Comparison of ENCODE assay signal across 9 mouse cellular contexts in genomic region chr5:146790944-146791343, GRCm38 (mm10). TPM values are rescaled to one million over a fixed set of nuclear protein-coding genes. Genes with fewer than 3 reads are reported as not detected.
A peak's percentile ranks its signal among the peaks of the same experiment; 100 is the strongest.
DNase-seq lines count a peak whose midpoint lies in the region; ATAC-seq lines count a peak whose summit lies in the region.
"Had no signal": no experiment of that assay in that cellular context is flagged by ENCODE, and none has a peak within 500 bp of the region (broad histone marks: within the 10 kb centered on the region; RNA-seq: fewer than 3 reads in every experiment).

No protein-coding gene starts in this region.

- peak overlapping the region; percentile 55; the same call in 1 of the 2 replicates for H3K9ac ChIP-seq in intestine, embryonic 16.5 days (ENCODE audit: low read depth, low read length)

- peak overlapping the region; percentile 42 for H3K4me2 ChIP-seq in intestine, embryonic 16.5 days (ENCODE audit: low read depth, low read length)

- H3K4me1 ChIP-seq in intestine, embryonic 16.5 days (ENCODE audit: control insufficient read depth, insufficient read depth, low read length): peaks cover 50% of the 10 kb centered on the region

- no peaks in the 10 kb centered on the region for H3K27me3 ChIP-seq in intestine, embryonic 16.5 days (replicated peaks; ENCODE audit: control insufficient read depth, insufficient read depth, low read length)

- H3K36me3 ChIP-seq in intestine, embryonic 16.5 days (ENCODE audit: control insufficient read depth, insufficient read depth, low read length): no peaks in the 10 kb centered on the region

- H3K27ac ChIP-seq in intestine, embryonic 16.5 days (ENCODE audit: low read length): 0 out of 2 replicates have a peak overlapping the region, but pooled peaks have one; percentile 11

- ATAC-seq in intestine, embryonic 16.5 days: no peak
- ATAC-seq: inflammation-experienced regulatory T-cells, adult 6 months had no signal

- H3K9me3 ChIP-seq in intestine, embryonic 16.5 days (ENCODE audit: control insufficient read depth, low read length): no peaks in the 10 kb centered on the region

- DNase-seq in kidney, adult 18-20 months: peak; percentile 37
- no peak for DNase-seq in kidney, adult 11 months
- DNase-seq in right cerebral cortex, adult 2 months (ENCODE audit: low spot score in 2 of 2): peak; percentile 37 to 43
- DNase-seq in right cerebral cortex, postnatal 4 days: no peak
- DNase-seq in c-Kit-positive CD71-positive TER-119-positive erythroid progenitor cells, embryonic 14.5 days (ENCODE audit: low spot score): no peak
- DNase-seq in urinary bladder, adult 18-20 months (ENCODE audit: low spot score in 2 of 2): no peak
- DNase-seq: thymus, adult 2 months had no signal

- 74% methylated on average over 8 of the region's 8 CpGs for WGBS in intestine, embryonic 16.5 days

- no peak overlapping the region for H3K4me3 ChIP-seq in intestine, embryonic 16.5 days (ENCODE audit: low read length)

RNA-seq across cellular contexts. Expression of gene Usp12, which starts 3.9 kb away (rescaled TPM):
- polyA plus RNA-seq in intestine, embryonic 16.5 days (2015; fragmentation: Nextera tagmentation; extraction: Ambion mirVana): 26.7 and 33.7 TPM in 2 replicates

RNA-seq across cellular contexts. Expression of gene Rpl21, which starts 41.7 kb away (rescaled TPM):
- 455 and 503 TPM in 2 replicates for polyA plus RNA-seq in intestine, embryonic 16.5 days (2015; fragmentation: Nextera tagmentation; extraction: Ambion mirVana)

RNA-seq across cellular contexts. Expression of gene Rasl11a, which starts 53.9 kb away (rescaled TPM):
- polyA plus RNA-seq in intestine, embryonic 16.5 days (2015; fragmentation: Nextera tagmentation; extraction: Ambion mirVana): 26.5 and 28.3 TPM in 2 replicates

Comparison
In these comparisons a context has a peak if more than half of its experiments do, and no peak if none do; other contexts are left out.
1. DNase-seq: peak in kidney, adult 18-20 months (single experiment) and right cerebral cortex, adult 2 months (2 of 2); none in kidney, adult 11 months (single experiment), right cerebral cortex, postnatal 4 days (single experiment), c-Kit-positive CD71-positive TER-119-positive erythroid progenitor cells, embryonic 14.5 days (single experiment) and urinary bladder, adult 18-20 months (0 of 2).